Mouse (Mus musculus) central nervous system, embryonic 14 days (tissue): Measurements from ENCODE around the gene Olfr134. TPM values are rescaled to one million over a fixed set of nuclear protein-coding genes. Genes with fewer than 3 reads are reported as not detected.

Experiments used
- polyA plus RNA-seq: library from polyadenylated mRNA; depleted of rRNA; stranded (reverse); fragments of >200 nt; gene quantifications from 2 replicates; pipeline ENCODE4 v1.2.3, GENCODE M21; 2012; rRNA removed

Gene Olfr134
- not detected in 2 replicates for polyA plus RNA-seq

DNA sequence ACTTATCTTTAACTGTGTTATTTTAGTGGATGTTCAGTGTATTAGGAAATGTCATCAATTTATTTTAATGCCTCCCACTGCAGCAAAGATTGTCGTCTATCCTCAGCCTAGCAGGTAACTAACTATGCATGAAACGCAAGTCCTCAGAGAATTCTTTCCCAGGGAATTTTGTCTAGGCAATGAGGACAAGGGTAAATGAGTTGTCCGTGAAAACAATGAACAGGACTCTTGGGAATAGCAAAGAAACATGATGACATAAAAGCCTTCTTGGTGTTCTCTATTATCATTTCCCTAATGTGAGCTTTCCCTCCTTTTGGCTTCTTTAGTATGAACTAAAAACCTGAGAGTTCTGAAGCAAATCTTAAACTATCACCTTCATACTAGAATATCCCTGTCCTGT lies at the start of gene Olfr134:
TSS of gene Olfr134 (plus strand) at position 301 of the 400 bp plus-strand sequence.

DNA sequence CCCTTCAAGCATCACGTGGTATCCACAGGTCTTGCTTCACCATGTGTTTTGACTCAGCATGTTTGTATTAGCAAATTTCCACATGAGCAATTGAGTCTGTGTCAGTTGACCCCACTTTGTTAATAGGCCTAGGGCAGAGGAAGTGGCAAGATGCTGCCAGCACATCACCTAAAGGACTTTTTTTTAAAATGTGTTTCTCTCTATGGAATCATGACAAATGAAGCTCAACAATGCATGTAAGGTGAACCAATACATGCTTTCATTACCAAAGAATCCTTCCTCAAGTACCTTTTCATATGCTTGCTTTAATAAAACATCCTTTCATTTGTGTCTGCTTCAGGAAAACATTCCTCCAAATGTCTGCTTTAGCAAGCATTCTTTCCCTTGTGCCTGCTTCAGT lies 36.8 kb upstream of the Olfr134 start, which contains the start of gene Olfr132:
TSS of gene Olfr132 (minus strand) at position 101 of the 400 bp plus-strand sequence.

GRCm38 (mm10) chr17:38144981-38145380 lies 26.2 kb upstream of the Olfr134 start, which contains the start of gene Olfr133:
Olfr133 (plus strand) TSS chr17:38145281.

GRCm38 (mm10) chr17:38204035-38204434 lies 32.8 kb downstream of the Olfr134 start, which contains the start of gene Olfr135:
Olfr135 (plus strand) TSS chr17:38204335.

Other genes starting within 250 kb of the Olfr134 start
- not detected in 2 replicates for gene Olfr761, start 218.3 kb upstream of the Olfr134 start, polyA plus RNA-seq
- not detected in 2 replicates for gene Olfr129, start 111.3 kb upstream of the Olfr134 start, polyA plus RNA-seq
- not detected in 2 replicates for gene Olfr130, start 107.5 kb upstream of the Olfr134 start, polyA plus RNA-seq
- not detected in 2 replicates for gene Olfr131, start 82.7 kb upstream of the Olfr134 start, polyA plus RNA-seq
- not detected in 2 replicates for gene Olfr132, start 36.9 kb upstream of the Olfr134 start, polyA plus RNA-seq
- gene Olfr133, start 26.1 kb upstream of the Olfr134 start, polyA plus RNA-seq = not detected in 2 replicates
- not detected in 2 replicates for gene Olfr135, start 32.9 kb downstream of the Olfr134 start, polyA plus RNA-seq
- gene Olfr138, start 89.6 kb downstream of the Olfr134 start, polyA plus RNA-seq = not detected in 2 replicates
- gene Olfr137, start 136.2 kb downstream of the Olfr134 start, polyA plus RNA-seq = not detected in 2 replicates
- gene Olfr136, start 158.4 kb downstream of the Olfr134 start, polyA plus RNA-seq = not detected in 2 replicates
- gene Esp36, start 248.8 kb downstream of the Olfr134 start, polyA plus RNA-seq = not detected in 2 replicates